In the genomic region with DNA sequence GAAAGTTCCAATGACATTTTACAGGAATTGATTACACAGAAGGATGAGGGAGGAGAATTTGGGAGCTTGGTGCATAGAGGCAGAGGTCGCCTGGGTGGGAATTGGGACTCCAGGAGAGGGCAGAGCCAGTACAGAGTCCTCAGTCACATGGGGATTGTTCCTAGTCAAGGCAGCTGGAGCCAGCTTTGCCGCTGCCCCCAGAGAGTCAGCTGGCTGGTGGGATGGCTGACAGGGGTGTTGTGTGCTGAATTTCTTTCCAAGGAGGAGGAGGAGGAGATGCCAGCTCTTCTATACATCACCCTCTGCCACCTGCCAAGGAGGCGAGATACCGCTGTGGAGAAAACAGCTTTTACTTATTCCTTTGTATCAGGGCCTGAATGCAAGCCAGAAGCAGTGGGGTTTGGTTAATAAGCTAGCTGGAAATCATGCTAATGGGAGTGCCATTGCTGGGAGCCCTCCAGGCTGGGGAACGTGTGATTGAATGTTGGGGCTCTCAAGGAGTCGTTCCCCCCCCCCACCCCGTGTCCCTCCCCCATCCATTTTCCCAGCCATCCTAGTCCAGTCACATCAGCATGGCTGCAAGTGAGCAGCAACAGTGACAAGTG, we compare ENCODE assay signal across 12 mouse cellular contexts.
DNase-seq lines count a peak whose midpoint lies in the region; ATAC-seq and TF ChIP-seq lines count a peak whose summit lies in the region.
"Had no signal": no experiment of that assay in that cellular context is flagged by ENCODE, and none has a peak within 500 bp of the region (broad histone marks: within the 10 kb centered on the region; RNA-seq: fewer than 3 reads in every experiment).

No protein-coding gene starts in this region.

- peak; percentile 18 for DNase-seq in embryo, embryonic 11 days
- no peak for DNase-seq in embryo, embryonic 10.5 days (ENCODE audit: low spot score)
- DNase-seq in frontal cortex, postnatal 36 days (ENCODE audit: low spot score in 2 of 2), result peak; percentile 72 to 75
- DNase-seq in left cerebral cortex, postnatal 4 days, result peak; percentile 38
- no peak for DNase-seq in cerebellum, adult 18-20 months
- no peak for DNase-seq in thymus, adult 2 months
- DNase-seq: kidney, postnatal 36 days; lung, postnatal 14 days had no signal

- no peak for TF ChIP-seq CTCF in ES-Bruce4 (IDR thresholded peaks at IDR 0.05; ENCODE audit: low read depth, low read length)
- no peak for TF ChIP-seq CTCF in thymus, adult 2 months (IDR thresholded peaks at IDR 0.05; ENCODE audit: borderline replicate concordance, control insufficient read depth, extremely low read depth, insufficient read depth, low read length, poor library complexity)

- H3K9ac ChIP-seq in ES-Bruce4 (ENCODE audit: low read depth, poor library complexity, severe bottlenecking), result no peak overlapping the region
- H3K9ac ChIP-seq: limb, embryonic 15.5 days had no signal

- TF ChIP-seq EP300 in ES-Bruce4 (IDR thresholded peaks at IDR 0.05; ENCODE audit: insufficient read depth, low read depth, low read length), result 0 out of 2 replicates have a peak, but pooled peaks have one; percentile 59

- intact Hi-C loops in left cerebral cortex, postnatal 4 days (cut with DNase I), result no loop called here

- no peak overlapping the region for H3K4me3 ChIP-seq in ES-Bruce4 (ENCODE audit: low read depth, low read length)
- H3K4me3 ChIP-seq in thymus, adult 2 months (ENCODE audit: control insufficient read depth, insufficient read depth, low read length), result no peak overlapping the region
- H3K4me3 ChIP-seq: erythroblast, embryonic 14.5 days; limb, embryonic 15.5 days had no signal

- H3K4me1 ChIP-seq in ES-Bruce4 (ENCODE audit: control insufficient read depth, insufficient read depth, low read length), result peaks cover 7% of the 10 kb centered on the region
- H3K4me1 ChIP-seq in thymus, adult 2 months (replicated peaks; ENCODE audit: control insufficient read depth, insufficient read depth, low read length), result peaks cover 14% of the 10 kb centered on the region

- H3K27me3 ChIP-seq in ES-Bruce4 (ENCODE audit: control insufficient read depth, insufficient read depth, low read length, poor library complexity, severe bottlenecking), result no peaks in the 10 kb centered on the region
- H3K27me3 ChIP-seq in thymus, adult 2 months (ENCODE audit: control insufficient read depth, insufficient read depth, low read length), result no peaks in the 10 kb centered on the region

- no peaks in the 10 kb centered on the region for H3K9me3 ChIP-seq in ES-Bruce4 (replicated peaks; ENCODE audit: control insufficient read depth, insufficient read depth, low read length, poor library complexity, severe bottlenecking)
- H3K9me3 ChIP-seq: limb, embryonic 15.5 days had no signal

- no peak for ATAC-seq in megakaryocyte-erythroid progenitor cell, adult 5-6 weeks (replicated peaks; ENCODE audit: low FRiP score, low TSS enrichment, poor library complexity, severe bottlenecking)

- WGBS in thymus, adult 2 months, result 89% methylated on average over 7 of the region's 7 CpGs

- TF ChIP-seq POLR2A in ES-Bruce4 (IDR thresholded peaks at IDR 0.05; ENCODE audit: insufficient read depth, low read length), result no peak
- TF ChIP-seq POLR2A in thymus, adult 2 months (IDR thresholded peaks at IDR 0.05; ENCODE audit: control insufficient read depth, extremely low read depth, insufficient read depth, low read length, poor library complexity), result no peak

- peak overlapping the region; percentile 66 for H3K27ac ChIP-seq in ES-Bruce4 (ENCODE audit: insufficient read depth, low read length)
- no peak overlapping the region for H3K27ac ChIP-seq in thymus, adult 2 months (ENCODE audit: control insufficient read depth, insufficient read depth, low read length)
- H3K27ac ChIP-seq: limb, embryonic 15.5 days had no signal

- H3K36me3 ChIP-seq in ES-Bruce4 (ENCODE audit: control insufficient read depth, insufficient read depth, low read length, poor library complexity, severe bottlenecking), result no peaks in the 10 kb centered on the region
- no peaks in the 10 kb centered on the region for H3K36me3 ChIP-seq in thymus, adult 2 months (ENCODE audit: control insufficient read depth, insufficient read depth, low read length)
- H3K36me3 ChIP-seq: limb, embryonic 15.5 days had no signal

Comparison
In these comparisons a context has a peak if more than half of its experiments do, and no peak if none do; other contexts are left out.
1. DNase-seq: peak in embryo, embryonic 11 days (single experiment), frontal cortex, postnatal 36 days (2 of 2) and left cerebral cortex, postnatal 4 days (single experiment); none in embryo, embryonic 10.5 days (single experiment), cerebellum, adult 18-20 months (0 of 2) and thymus, adult 2 months (single experiment).